Mouse (Mus musculus) limb, embryonic 15.5 days (tissue): ENCODE data around the gene Gm20388. TPM values are rescaled to one million over a fixed set of nuclear protein-coding genes. Genes with fewer than 3 reads are reported as not detected.
A peak's percentile ranks its signal among the peaks of the same experiment; 100 is the strongest.

Experiments used
- ATAC-seq: fragments of 200-750 bp; cut with Nextera tagmentation; 2 replicates; pipeline ENCODE4 v1.8.0; 2017; ENCODE audit warnings: low read depth, moderate TSS enrichment; ENCODE audit not compliant: insufficient number of reproducible peaks, low FRiP score, low TSS enrichment
- H3K27ac ChIP-seq: fragments of 300-500 bp; sonication (generic); 2 replicates; pipeline ENCODE4 v1.5.1; 2015; ENCODE audit warnings: moderate library complexity, mild to moderate bottlenecking, inconsistent platforms
- H3K27me3 ChIP-seq: fragments of 300-500 bp; sonication (generic); 2 replicates; pipeline ENCODE4 v1.6.1; 2015; ENCODE audit warnings: inconsistent platforms
- H3K36me3 ChIP-seq: fragments of 300-500 bp; sonication (generic); 2 replicates; pipeline ENCODE4 v1.6.1; 2015; ENCODE audit warnings: inconsistent platforms
- H3K4me1 ChIP-seq: fragments of 300-500 bp; sonication (generic); 2 replicates; pipeline ENCODE4 v1.6.1; 2015; ENCODE audit warnings: inconsistent platforms
- H3K4me2 ChIP-seq: fragments of 300-500 bp; sonication (generic); 2 replicates; pipeline ENCODE4 v1.6.1; 2015; ENCODE audit warnings: mild to moderate bottlenecking, inconsistent platforms
- H3K4me3 ChIP-seq: fragments of 300-500 bp; sonication (generic); 2 replicates; pipeline ENCODE4 v1.5.1; 2015; ENCODE audit warnings: mild to moderate bottlenecking, inconsistent platforms
- H3K9ac ChIP-seq: fragments of 300-500 bp; sonication (generic); 2 replicates; pipeline ENCODE4 v1.6.1; 2015; ENCODE audit warnings: inconsistent platforms
- H3K9me3 ChIP-seq: fragments of 300-500 bp; sonication (generic); 2 replicates; pipeline ENCODE4 v1.6.1; 2016; ENCODE audit warnings: inconsistent platforms
- WGBS: fragments of 180-500 bp; shearing (Covaris S2); methylation state at CpG from one replicate; pipeline ENCODE4 v1.1.7; 2015; 5-methylcytosine and 5-hydroxymethylcytosine counted together
- polyA plus RNA-seq: library from polyadenylated mRNA; unstranded; fragments of >200 nt; fragmentation: Nextera tagmentation; extraction: Ambion mirVana; gene quantifications from 2 replicates; pipeline ENCODE4 v1.2.1, GENCODE M21; 2015

Gene Gm20388
- polyA plus RNA-seq, 1 experiment from 2014 or later, result 4.9 TPM

DNA sequence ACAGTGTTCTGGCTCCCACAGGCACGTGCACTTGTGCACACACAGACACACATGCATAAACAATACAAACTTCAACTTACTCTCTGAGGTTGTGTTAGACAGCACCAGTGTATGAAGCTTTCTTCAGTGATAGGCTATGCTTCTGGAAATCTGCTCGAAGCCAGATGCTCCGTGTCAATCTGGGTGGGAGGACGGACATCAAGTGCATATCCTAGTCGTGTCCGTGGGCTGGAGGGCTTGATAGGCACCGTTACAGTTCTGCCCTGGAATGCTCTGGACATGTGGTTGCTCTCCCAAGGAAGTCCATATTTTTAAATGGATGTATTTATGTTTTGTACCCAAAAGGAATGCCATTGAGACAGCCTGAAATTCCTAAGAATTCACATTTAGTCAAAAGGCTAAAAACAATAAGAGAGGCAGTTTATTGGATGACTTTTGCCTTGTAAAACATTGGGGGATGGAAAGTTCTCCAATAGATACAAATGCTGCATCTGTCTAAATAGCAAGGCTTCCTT lies 2178.6 kb downstream of the Gm20388 start:
- Histone ChIP-seq H3K27ac (no peak overlapping the region), H3K9ac (no peak overlapping the region), H3K4me2 (no peak overlapping the region), H3K36me3 (no peaks in the 10 kb centered on the region), H3K9me3 (no peaks in the 10 kb centered on the region), H3K27me3 (no peaks in the 10 kb centered on the region), H3K4me3 (no peak overlapping the region), H3K4me1 (peaks cover 13% of the 10 kb centered on the region)
- 80% methylated on average over 7 of the region's 7 CpGs for WGBS
- ATAC-seq, result no peak

DNA sequence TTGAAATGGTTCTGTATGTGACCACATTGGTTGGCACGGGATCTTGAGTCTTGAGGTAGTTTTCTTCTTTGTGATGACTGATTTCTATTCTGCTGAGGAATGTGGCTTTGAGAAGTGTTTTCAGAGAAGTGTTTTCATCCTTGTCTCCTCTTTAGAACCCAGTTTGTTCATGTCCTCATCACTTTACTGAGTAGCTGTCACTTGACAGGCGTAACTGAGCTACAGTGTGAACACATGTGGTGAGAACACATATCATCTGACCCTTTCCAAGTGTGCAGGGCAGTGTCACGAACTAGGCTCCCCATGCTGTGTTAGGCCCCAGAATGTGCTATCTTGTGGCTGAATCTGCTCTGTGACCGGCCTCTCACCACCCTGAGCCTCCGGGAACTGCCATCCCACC lies 2181.8 kb downstream of the Gm20388 start:
- 85% methylated on average over 5 of the region's 5 CpGs for whole genome bisulfite sequencing
- Histone ChIP-seq H3K36me3 (no peaks in the 10 kb centered on the region), H3K27me3 (no peaks in the 10 kb centered on the region), H3K9ac (no peak overlapping the region), H3K27ac (0 out of 2 replicates have a peak overlapping the region, but pooled peaks have one; percentile 14), H3K4me1 (peaks cover 15% of the 10 kb centered on the region), H3K4me2 (no peak overlapping the region), H3K4me3 (no peak overlapping the region), H3K9me3 (no peaks in the 10 kb centered on the region)
- ATAC-seq, result no peak

DNA sequence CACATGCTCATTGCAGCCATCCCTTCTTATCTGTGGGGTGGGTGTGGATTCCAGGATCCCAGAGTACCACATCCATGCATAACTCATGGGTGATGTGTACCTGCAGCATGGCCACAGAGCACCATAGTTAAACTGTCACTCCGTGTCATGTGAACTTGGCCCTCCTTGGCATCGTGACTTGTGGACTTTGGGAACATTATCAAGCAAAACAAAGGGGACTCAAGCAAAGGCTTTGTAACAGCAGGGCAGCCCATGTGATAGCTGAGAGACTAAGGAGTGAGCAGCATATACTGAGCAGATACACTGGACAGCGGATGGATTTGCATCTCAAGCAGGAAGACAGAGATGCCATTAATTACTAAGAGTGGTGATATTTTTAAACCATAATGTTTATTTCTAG lies 2188.1 kb downstream of the Gm20388 start:
- Histone ChIP-seq H3K36me3 (no peaks in the 10 kb centered on the region), H3K27me3 (no peaks in the 10 kb centered on the region), H3K27ac (no peak overlapping the region), H3K9ac (no peak overlapping the region), H3K4me1 (peaks cover 48% of the 10 kb centered on the region), H3K4me3 (no peak overlapping the region), H3K9me3 (no peaks in the 10 kb centered on the region), H3K4me2 (no peak overlapping the region)
- 85% methylated on average over 3 of the region's 3 CpGs for WGBS
- no peak for ATAC-seq

DNA sequence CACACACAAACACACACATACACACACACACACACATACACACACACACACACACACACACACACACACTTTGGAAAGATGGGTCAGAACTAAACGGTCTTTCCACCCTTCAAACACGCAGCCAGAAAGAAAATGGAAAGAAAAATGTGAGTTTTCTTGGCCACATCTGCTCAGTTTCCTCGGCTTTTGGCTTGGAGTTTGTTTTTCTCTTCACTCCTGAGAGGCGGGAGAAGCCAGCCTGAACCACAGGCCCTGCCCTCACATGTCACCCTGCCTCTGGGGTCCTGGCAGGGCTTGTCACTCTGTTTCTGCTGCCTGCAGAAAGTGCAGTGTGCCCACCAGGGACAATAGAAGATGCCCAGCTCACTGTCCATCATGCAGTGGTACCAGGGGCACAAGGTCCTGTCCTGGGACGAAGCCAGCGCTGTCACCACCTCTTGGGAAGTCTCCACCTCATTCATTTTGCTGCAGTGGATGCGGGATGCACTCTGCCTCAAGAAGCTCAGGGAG lies 2189.1 kb downstream of the Gm20388 start:
- 54% methylated on average over 7 of the region's 7 CpGs for WGBS
- H3K27ac ChIP-seq, result peak overlapping the region; percentile 84
- H3K4me2 ChIP-seq, result no peak overlapping the region

DNA sequence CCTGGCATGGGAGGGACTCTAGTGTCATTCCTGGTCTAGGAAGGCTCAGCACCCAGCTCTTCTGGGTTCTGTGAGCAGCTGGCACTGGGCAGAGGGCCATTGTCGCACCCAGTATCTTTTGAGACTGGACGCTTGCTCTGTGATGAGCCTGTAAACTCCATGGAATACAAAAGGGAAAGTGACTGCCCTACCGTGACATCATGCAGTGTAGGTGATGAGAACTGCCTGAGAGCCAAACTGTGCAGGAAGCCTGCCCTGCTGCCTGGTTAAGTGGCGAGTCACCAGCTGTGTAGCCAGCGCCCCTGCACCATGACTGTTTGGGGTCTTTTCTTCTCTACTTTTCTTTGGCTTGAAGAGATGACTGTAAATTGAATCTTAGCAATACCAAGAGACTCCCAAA lies 2191.2 kb downstream of the Gm20388 start:
- Histone ChIP-seq H3K4me1 (peaks cover 55% of the 10 kb centered on the region), H3K27me3 (no peaks in the 10 kb centered on the region), H3K9me3 (no peaks in the 10 kb centered on the region), H3K27ac (peak overlapping the region; percentile 85), H3K9ac (no peak overlapping the region), H3K4me2 (no peak overlapping the region), H3K4me3 (no peak overlapping the region), H3K36me3 (no peaks in the 10 kb centered on the region)
- no peak for ATAC-seq
- 49% methylated on average over 5 of the region's 5 CpGs for WGBS

More for the DNA sequence above, 2189.1 kb downstream of the Gm20388 start:
- Histone ChIP-seq H3K9ac (no peak overlapping the region), H3K9me3 (no peaks in the 10 kb centered on the region), H3K4me1 (peaks cover 53% of the 10 kb centered on the region), H3K36me3 (no peaks in the 10 kb centered on the region), H3K27me3 (no peaks in the 10 kb centered on the region), H3K4me3 (no peak overlapping the region)
- no peak for ATAC-seq

GRCm38 (mm10) chr8:122102286-122102685 lies 2191.6 kb downstream of the Gm20388 start:
- H3K4me1 ChIP-seq, result peaks cover 55% of the 10 kb centered on the region
- no peaks in the 10 kb centered on the region for H3K36me3 ChIP-seq
- 0 out of 2 replicates have a peak, but pooled peaks have one; percentile 25 for ATAC-seq
- H3K9ac ChIP-seq, result no peak overlapping the region
- 33% methylated on average over 8 of the region's 8 CpGs for WGBS
- H3K27ac ChIP-seq, result peak overlapping the region; percentile 88
- H3K9me3 ChIP-seq, result no peaks in the 10 kb centered on the region
- H3K4me2 ChIP-seq, result peak overlapping the region; percentile 24; the same call in 1 of the 2 replicates
- no peaks in the 10 kb centered on the region for H3K27me3 ChIP-seq
- no peak overlapping the region for H3K4me3 ChIP-seq

DNA sequence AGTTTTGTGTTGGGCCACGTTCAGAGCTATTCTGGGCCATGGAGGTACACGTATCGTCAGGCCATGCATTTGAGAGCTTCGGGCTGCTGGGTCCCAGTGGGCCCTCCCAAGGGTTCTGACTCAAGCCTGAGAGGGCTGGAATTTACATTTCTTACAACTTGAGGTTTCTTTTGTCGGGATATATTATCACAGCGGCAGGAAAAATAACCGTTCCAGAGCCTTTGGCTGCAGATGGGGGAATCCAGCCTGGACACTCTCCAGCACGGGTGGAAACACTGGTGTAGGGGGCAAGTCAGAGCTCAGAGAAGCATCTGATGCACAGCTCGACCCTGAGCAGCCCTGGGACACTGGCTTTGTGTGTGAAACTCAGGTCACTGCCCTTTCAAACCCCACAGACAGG lies 2192.6 kb downstream of the Gm20388 start:
- no peak for ATAC-seq
- 50% methylated on average over 9 of the region's 9 CpGs for WGBS
- H3K9me3 ChIP-seq, result no peaks in the 10 kb centered on the region
- H3K27me3 ChIP-seq, result no peaks in the 10 kb centered on the region
- no peak overlapping the region for H3K4me3 ChIP-seq
- H3K36me3 ChIP-seq, result no peaks in the 10 kb centered on the region
- no peak overlapping the region for H3K4me2 ChIP-seq
- H3K9ac ChIP-seq, result no peak overlapping the region
- H3K27ac ChIP-seq, result peak overlapping the region; percentile 88
- peaks cover 55% of the 10 kb centered on the region for H3K4me1 ChIP-seq

- Histone ChIP-seq H3K4me1 (peaks cover 47% of the 10 kb centered on the region), H3K4me2 (no peak overlapping the region), H3K27me3 (no peaks in the 10 kb centered on the region), H3K9ac (no peak overlapping the region), H3K9me3 (no peaks in the 10 kb centered on the region), H3K4me3 (no peak overlapping the region), H3K36me3 (no peaks in the 10 kb centered on the region), H3K27ac (no peak overlapping the region)
- ATAC-seq, result no peak
- WGBS, result 74% methylated on average over 4 of the region's 4 CpGs
Measured at GRCm38 (mm10) chr8:122104658-122105057, 2194.0 kb downstream of the Gm20388 start.

- no peak overlapping the region for H3K9ac ChIP-seq
- no peaks in the 10 kb centered on the region for H3K27me3 ChIP-seq
- no peak overlapping the region for H3K27ac ChIP-seq
- ATAC-seq, result no peak
- no peak overlapping the region for H3K4me2 ChIP-seq
- no peaks in the 10 kb centered on the region for H3K9me3 ChIP-seq
- WGBS, result 44% methylated on average over 9 of the region's 9 CpGs
- no peak overlapping the region for H3K4me3 ChIP-seq
- no peaks in the 10 kb centered on the region for H3K36me3 ChIP-seq
- H3K4me1 ChIP-seq, result peaks cover 41% of the 10 kb centered on the region
Measured at GRCm38 (mm10) chr8:122106270-122106669, 2195.6 kb downstream of the Gm20388 start.

GRCm38 (mm10) chr8:122110240-122110866 lies 2199.7 kb downstream of the Gm20388 start:
- no peaks in the 10 kb centered on the region for H3K9me3 ChIP-seq
- no peak overlapping the region for H3K4me2 ChIP-seq
- H3K36me3 ChIP-seq, result no peaks in the 10 kb centered on the region
- H3K27me3 ChIP-seq, result no peaks in the 10 kb centered on the region
- peaks cover 22% of the 10 kb centered on the region for H3K4me1 ChIP-seq
- 48% methylated on average over 20 of the region's 20 CpGs for WGBS
- 0 out of 2 replicates have a peak overlapping the region, but pooled peaks have one; percentile 9 for H3K27ac ChIP-seq
- no peak overlapping the region for H3K4me3 ChIP-seq
- no peak overlapping the region for H3K9ac ChIP-seq
- ATAC-seq, result no peak

- 34% methylated on average over 6 of the region's 6 CpGs for WGBS
- Histone ChIP-seq H3K27ac (0 out of 2 replicates have a peak overlapping the region, but pooled peaks have one; percentile 9), H3K9me3 (no peaks in the 10 kb centered on the region), H3K36me3 (no peaks in the 10 kb centered on the region), H3K9ac (no peak overlapping the region), H3K4me1 (peaks cover 22% of the 10 kb centered on the region), H3K4me3 (no peak overlapping the region), H3K27me3 (no peaks in the 10 kb centered on the region), H3K4me2 (no peak overlapping the region)
- ATAC-seq, result no peak
Measured at GRCm38 (mm10) chr8:122110867-122111253, 2200.2 kb downstream of the Gm20388 start.

DNA sequence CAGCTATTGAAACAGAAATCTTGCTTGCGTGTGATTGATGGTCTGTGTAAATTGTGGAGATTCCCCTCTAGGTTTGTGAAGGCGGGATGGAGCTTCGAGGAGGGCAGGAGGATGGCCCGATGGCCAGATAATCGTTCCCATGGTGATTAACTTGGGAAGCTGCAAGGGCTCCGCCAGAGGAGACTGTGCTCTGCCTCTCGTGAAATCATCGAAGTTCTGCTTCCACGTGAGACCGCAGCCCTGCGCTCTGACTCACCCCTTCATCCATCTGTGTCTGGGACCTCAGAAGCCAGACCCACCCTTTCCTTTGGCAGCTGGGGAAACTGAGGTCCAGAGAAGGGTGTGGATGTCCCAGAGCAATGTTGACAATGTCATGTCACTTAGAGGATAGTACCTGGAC lies 2201.1 kb downstream of the Gm20388 start:
- no peak overlapping the region for H3K4me3 ChIP-seq
- H3K9ac ChIP-seq, result no peak overlapping the region
- no peak overlapping the region for H3K4me2 ChIP-seq
- H3K27ac ChIP-seq, result 0 out of 2 replicates have a peak overlapping the region, but pooled peaks have one; percentile 2
- ATAC-seq, result no peak
- H3K27me3 ChIP-seq, result no peaks in the 10 kb centered on the region
- peaks cover 22% of the 10 kb centered on the region for H3K4me1 ChIP-seq
- no peaks in the 10 kb centered on the region for H3K9me3 ChIP-seq
- WGBS, result 64% methylated on average over 11 of the region's 11 CpGs
- no peaks in the 10 kb centered on the region for H3K36me3 ChIP-seq
